Mouse (Mus musculus) right cerebral cortex, postnatal 14 days (tissue): ENCODE data around the gene 6030408B16Rik.

Experiments
- DNase-seq: peaks from one replicate; pipeline ENCODE4 v3.0.0; 2022

Gene 6030408B16Rik

GRCm38 (mm10) chr15:101293025-101293621, at the start of gene 6030408B16Rik:
TSS of gene 6030408B16Rik (plus strand) at chr15:101293212.
- DNase-seq: no peak

DNA sequence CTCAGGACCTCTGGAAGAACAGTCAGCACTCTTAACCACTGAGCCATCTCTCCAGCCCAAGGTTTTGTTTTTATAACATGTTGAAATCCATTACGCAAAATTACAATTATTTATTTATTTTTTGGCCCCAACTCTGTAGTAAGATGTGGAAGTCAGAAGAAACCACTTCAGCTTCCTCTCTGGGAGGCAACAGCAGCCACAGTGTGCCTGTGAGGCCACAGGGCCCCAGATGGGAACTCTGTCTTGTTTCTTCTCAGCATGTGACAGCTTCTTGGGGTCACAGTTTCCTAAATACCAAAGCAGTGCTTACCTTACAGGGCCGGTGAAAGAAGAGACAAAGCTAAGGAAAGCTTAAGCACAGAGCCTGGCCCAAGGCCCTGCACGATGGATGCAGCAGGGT, 49.0 kb upstream of the 6030408B16Rik start:
- DNase-seq: no peak

DNA sequence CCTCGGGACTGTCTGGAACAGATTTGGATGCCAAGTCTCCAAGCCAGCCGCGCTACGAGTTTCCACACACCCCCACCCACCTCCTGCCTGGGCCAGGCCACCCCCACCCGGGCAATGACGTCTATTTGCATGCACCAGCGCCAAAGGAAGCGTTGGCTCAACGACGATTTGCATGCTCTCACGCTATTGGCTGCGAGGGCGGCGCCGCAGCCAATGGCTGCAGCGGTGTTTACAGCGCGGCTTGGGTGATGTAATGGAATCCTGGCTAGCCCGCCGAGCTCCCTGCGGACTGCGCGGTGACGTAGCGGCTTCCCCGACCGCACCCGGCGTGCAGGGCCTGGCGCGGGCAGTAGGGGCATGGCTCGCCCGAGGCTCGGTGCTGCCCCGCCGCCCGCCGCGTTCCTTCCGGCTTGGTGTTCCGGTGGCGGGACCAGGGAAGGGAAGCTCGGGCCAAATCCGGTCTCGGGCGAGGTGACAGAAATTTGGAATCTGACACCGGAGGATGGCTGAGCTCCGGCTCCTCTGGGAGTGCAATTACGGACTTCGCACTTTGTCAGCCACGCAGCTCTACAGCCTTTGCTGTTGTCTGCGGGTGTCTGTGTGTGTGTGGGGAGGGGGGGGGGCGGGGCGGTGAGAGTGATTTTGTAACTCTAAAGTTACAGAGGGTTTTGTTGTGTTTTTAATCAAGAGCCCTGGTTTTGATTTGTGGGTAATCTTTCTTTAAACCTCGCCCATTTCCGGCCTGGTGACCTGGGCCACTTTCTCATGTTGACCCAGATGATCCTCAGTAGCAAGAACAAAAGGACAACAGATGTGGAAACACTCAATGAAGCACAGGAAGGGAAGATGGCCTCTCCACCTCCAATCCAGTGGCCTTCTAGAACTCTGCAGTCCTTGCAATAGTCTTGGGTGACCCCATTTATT, 46.5 kb upstream of the 6030408B16Rik start:
- DNase-seq: peak; percentile 91

- DNase-seq: no peak
These were observed 45.9 kb upstream of the 6030408B16Rik start for GRCm38 (mm10) chr15:101247155-101247498.

DNA sequence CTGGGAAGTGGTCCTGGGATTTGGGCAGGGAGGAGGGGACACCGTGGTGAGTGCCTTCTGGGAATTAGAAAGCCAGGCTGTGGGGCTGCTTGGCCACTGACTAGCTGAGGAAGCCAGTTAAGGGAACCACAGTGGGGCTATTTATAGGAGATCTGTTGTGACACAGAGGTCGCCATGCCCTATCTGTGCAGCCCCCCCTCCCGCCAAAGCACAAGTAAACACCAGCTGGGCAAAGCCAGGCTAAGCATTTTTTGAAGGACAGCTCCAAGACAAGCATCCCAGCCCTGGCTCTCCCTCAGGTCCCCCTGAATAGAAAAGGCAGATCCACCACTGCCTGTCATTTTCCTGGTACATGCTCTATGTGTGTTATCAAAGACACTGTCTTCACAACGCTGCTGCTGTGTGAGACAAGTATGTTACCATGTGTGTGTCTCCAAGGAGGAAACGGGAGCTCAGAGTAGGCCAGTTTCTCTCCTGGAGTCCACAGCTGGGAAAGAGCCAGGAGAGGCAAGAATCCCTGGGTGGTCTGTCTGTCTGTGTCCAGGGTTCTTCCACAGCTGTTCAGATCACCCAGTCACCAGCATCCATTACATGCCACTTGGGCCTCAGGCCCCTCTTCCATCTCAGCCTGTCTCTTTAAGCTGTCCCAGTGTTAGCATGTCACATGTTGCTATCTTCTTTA, 44.8 kb upstream of the 6030408B16Rik start:
- no peak for DNase-seq

DNA sequence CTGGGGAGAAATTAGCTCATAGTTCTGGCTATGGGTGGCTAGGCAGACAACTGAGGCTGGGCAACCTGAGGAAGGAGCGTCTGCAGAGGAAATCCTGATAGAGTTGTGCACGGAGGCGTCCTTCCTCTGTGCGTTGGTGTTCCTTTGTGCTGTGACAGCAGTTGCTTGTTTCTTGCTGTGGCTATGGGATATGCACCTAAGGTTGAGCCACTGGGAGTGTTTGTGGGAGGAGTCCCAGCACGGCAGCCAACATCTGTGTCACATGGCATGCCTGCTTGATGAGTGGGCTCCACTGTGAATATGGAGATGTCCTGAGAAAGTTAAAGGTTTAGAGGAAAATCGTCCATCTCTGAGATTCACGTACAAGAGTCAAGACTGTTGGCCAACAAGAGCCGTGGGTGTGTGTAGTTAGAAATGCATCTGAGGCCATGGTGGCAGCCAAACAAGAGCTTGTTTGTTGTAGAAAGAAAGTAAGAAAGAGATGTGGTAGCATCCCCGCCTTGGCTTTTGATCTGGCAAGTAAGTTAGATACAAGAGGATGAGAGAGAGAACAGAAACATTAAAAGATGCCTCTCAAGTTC, 42.7 kb upstream of the 6030408B16Rik start:
- DNase-seq: no peak

GRCm38 (mm10) chr15:101251930-101252329, 41.1 kb upstream of the 6030408B16Rik start:
- no peak for DNase-seq

DNA sequence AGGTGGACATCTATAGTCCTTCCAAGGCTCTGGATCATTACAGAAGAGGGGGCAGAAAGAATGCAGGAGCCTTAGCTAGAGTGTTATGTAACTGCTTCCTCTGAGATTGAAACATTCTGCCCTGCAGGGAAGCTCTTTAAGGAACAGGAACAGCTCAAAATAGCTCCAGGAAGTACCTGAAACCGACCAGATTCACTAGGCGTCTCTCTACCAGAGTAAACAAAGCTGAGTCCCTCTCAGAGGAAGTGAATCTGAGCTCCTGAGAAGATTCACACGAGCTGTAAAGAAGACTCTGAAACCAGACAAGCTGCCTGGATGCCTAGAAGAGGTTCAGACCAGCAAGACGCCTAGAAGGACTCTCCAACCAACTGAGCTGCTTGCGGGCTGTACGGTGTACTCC, 40.4 kb upstream of the 6030408B16Rik start:
- DNase-seq: no peak

- DNase-seq: no peak
These were observed 39.5 kb upstream of the 6030408B16Rik start for GRCm38 (mm10) chr15:101253563-101253885.

- peak; percentile 84 for DNase-seq
These were observed 38.9 kb upstream of the 6030408B16Rik start, which contains the start of gene Nr4a1 for GRCm38 (mm10) chr15:101253886-101254795. TSS of gene Nr4a1 (plus strand) at chr15:101254269.

GRCm38 (mm10) chr15:101255842-101256462, 37.1 kb upstream of the 6030408B16Rik start:
- DNase-seq: no peak

GRCm38 (mm10) chr15:101256463-101257206, 36.4 kb upstream of the 6030408B16Rik start:
- no peak for DNase-seq

GRCm38 (mm10) chr15:101258420-101258819, 34.6 kb upstream of the 6030408B16Rik start:
- no peak for DNase-seq

DNA sequence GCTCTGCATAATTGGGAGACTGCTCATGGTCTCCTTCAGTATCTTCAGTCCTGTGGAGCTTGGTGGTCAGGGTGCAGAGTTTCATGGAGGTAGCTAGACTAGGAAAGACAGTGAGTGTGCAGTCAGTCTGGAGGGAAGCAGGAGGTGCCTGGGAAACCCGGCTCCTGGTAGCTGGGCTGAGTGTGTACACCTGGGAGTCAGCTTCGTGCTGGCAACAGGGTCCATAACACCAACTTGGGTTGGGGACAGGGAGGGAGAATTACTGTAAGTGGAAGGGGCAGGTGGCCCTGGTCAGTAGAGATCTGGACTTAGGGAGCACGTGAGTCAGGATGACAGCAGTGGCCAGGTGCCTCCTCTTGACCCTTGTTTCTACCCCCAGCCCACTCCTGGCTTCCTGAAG, 33.1 kb upstream of the 6030408B16Rik start:
- no peak for DNase-seq

- DNase-seq: no peak
These were observed 32.6 kb upstream of the 6030408B16Rik start for GRCm38 (mm10) chr15:101260387-101260786.

- no peak for DNase-seq
These were observed 32.0 kb upstream of the 6030408B16Rik start for GRCm38 (mm10) chr15:101260874-101261622.

DNA sequence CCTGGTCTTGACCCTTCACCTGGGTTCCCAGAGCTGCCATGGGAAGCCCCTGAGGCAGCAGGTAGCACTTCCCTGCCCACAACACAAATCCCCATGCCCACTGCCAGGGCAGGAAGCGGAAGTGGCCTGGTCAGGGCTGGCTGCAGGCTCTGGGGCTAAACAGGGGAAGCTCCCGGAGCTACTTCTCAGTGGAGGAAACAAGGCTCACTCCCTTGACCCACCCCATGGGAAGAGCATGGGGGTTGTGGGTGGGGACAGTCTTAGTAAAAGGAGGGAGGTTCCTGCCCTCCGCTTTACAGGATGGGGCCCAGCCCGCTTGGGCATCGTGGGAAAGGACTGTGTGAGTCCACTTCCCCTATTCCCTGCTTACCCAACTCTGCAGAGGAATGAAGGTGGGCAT, 30.5 kb upstream of the 6030408B16Rik start:
- no peak for DNase-seq

DNA sequence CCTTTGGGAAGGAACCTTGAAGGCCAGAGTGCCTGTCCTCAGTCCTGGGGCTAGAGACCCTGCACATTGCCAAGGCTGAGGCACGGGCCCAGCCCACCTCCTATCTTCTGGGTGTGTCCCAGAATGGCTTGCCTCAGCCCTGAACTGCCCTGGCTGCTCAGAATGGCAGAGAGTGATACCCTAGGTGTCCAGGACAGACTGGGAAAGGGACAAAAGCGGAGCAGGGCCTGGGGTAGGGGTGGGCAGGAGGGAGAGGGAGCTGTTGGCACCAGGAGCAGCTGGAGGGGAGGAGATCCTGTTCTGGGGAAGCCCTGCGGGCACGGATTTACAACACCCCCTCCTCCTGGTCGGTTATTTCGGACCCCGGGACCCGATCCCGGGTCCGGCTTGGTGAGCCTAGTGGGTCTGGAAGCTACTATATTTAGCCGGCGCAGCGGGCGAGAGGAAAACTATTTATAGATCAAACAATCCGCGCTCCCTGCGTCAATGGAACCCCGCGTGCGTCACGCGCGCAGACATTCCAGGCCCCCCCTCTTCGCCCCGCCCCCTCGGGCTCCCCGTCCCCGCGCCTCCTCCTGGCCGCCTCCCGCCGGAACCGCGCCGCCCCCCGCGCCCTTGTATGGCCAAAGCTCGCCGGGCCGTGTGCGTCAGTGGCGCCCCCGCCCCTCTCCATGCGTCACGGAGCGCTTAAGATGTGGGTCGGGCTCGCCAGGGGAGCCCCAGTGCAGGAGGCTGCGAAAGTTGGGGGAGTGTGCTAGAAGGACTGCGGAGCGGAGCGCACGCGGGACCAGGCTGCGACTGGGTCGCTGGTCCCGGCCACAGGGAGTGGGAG, 26.7 kb upstream of the 6030408B16Rik start:
- DNase-seq: peak; percentile 95
